Mouse (Mus musculus) MEL (cell line): ENCODE results near the gene Rae1. TPM values are rescaled to one million over a fixed set of nuclear protein-coding genes. Genes with fewer than 3 reads are reported as not detected.

Experiments
- DNase-seq: peaks from one replicate; pipeline ENCODE4 v3.0.0; 2011; ENCODE audit warnings: low read depth, low spot score
- H3K27ac ChIP-seq: 2 replicates; pipeline ENCODE4 v1.5.1; 2012; ENCODE audit warnings: low read depth, mild to moderate bottlenecking, control low read depth, low read length, moderate library complexity; ENCODE audit not compliant: control insufficient read depth
- H3K27me3 ChIP-seq, 2 experiments: fragments of 150-350 bp in 1 of 2; sonication (generic) in 1 of 2; 2 replicates each; pipeline ENCODE4 v1.6.1; 2012; ENCODE audit warnings: low read length in 2 of 2, mild to moderate bottlenecking in 2 of 2, improper control_type of control experiment in 1 of 2, moderate library complexity in 1 of 2; ENCODE audit not compliant: insufficient read depth in 2 of 2, control insufficient read depth in 1 of 2
- H3K36me3 ChIP-seq, 2 experiments: 2 replicates each; pipeline ENCODE4 v1.6.1; 2012 to 2014; ENCODE audit warnings: low read length in 2 of 2, improper control_type of control experiment in 1 of 2, inconsistent platforms in 1 of 2, mild to moderate bottlenecking in 1 of 2; ENCODE audit not compliant: insufficient read depth in 2 of 2, control insufficient read depth in 1 of 2
- H3K4me1 ChIP-seq, 2 experiments: fragments of 150-350 bp in 1 of 2; sonication (generic) in 1 of 2; 2 replicates each; pipeline ENCODE4 v1.6.1; 2012; ENCODE audit warnings: low read length in 2 of 2, improper control_type of control experiment in 1 of 2, mild to moderate bottlenecking in 1 of 2; ENCODE audit not compliant: insufficient read depth in 2 of 2, control insufficient read depth in 1 of 2
- H3K4me3 ChIP-seq, 2 experiments: fragments of 150-350 bp in 1 of 2; sonication (generic) in 1 of 2; 2 replicates each; pipeline ENCODE4 v1.5.1; 2012; ENCODE audit warnings: low read depth in 2 of 2, low read length in 2 of 2, mild to moderate bottlenecking in 2 of 2, moderate library complexity in 2 of 2, control low read depth in 1 of 2, improper control_type of control experiment in 1 of 2; ENCODE audit not compliant: control insufficient read depth in 1 of 2, insufficient read depth in 1 of 2
- H3K79me2 ChIP-seq: 2 replicates; pipeline ENCODE4 v1.6.1; 2012; ENCODE audit warnings: mild to moderate bottlenecking, low read length, moderate library complexity; ENCODE audit not compliant: control insufficient read depth, poor library complexity, insufficient read depth
- H3K9ac ChIP-seq: 2 replicates; pipeline ENCODE4 v1.6.1; 2012; ENCODE audit warnings: low read depth, mild to moderate bottlenecking, control low read depth, low read length, moderate library complexity; ENCODE audit not compliant: control insufficient read depth, poor library complexity, severe bottlenecking
- H3K9me3 ChIP-seq: fragments of 150-350 bp; sonication (generic); replicated peaks from 2 replicates; pipeline ENCODE4 v1.6.1; 2012; ENCODE audit warnings: mild to moderate bottlenecking, low read length, improper control_type of control experiment, moderate library complexity; ENCODE audit not compliant: insufficient read depth
- CHD1 ChIP-seq: IDR thresholded peaks from 2 replicates; pipeline ENCODE4 v1.6.1; 2012; ENCODE audit warnings: low read depth, mild to moderate bottlenecking, inconsistent platforms, low read length, improper control_type of control experiment
- CTCF ChIP-seq, 3 experiments: IDR thresholded peaks in 2 of 3; conservative IDR thresholded peaks in 1 of 3; 2 replicates each; pipeline ENCODE4 v1.5.1; 2011 to 2012; ENCODE audit warnings: low read length in 3 of 3, low read depth in 2 of 3, mild to moderate bottlenecking in 2 of 3, improper control_type of control experiment in 1 of 3, inconsistent platforms in 1 of 3, mixed read lengths in 1 of 3, moderate library complexity in 1 of 3; ENCODE audit not compliant: control insufficient read depth in 1 of 3, insufficient read depth in 1 of 3, poor library complexity in 1 of 3, severe bottlenecking in 1 of 3
- ELF1 ChIP-seq: IDR thresholded peaks from 2 replicates; pipeline ENCODE4 v1.6.1; 2014; ENCODE audit warnings: low read depth, mild to moderate bottlenecking, inconsistent platforms, low read length, improper control_type of control experiment, moderate library complexity
- ETS1 ChIP-seq: IDR thresholded peaks from 2 replicates; pipeline ENCODE4 v1.6.1; 2012; ENCODE audit warnings: low read depth, mild to moderate bottlenecking, inconsistent platforms, low read length, improper control_type of control experiment, moderate library complexity
- HCFC1 ChIP-seq: IDR thresholded peaks from 2 replicates; pipeline ENCODE4 v1.6.1; 2012; ENCODE audit warnings: low read depth, mild to moderate bottlenecking, inconsistent platforms, low read length, improper control_type of control experiment, moderate library complexity
- JUND ChIP-seq: IDR thresholded peaks from 2 replicates; pipeline ENCODE4 v1.6.1; 2011; ENCODE audit warnings: low read depth, mild to moderate bottlenecking, improper control_type of control experiment, low read length
- KAT2A ChIP-seq: conservative IDR thresholded peaks from 2 replicates; pipeline ENCODE4 v1.6.1; 2012; ENCODE audit warnings: low read depth, low read length, improper control_type of control experiment, inconsistent platforms
- MXI1 ChIP-seq: IDR thresholded peaks from 2 replicates; pipeline ENCODE4 v1.6.1; 2011; ENCODE audit warnings: mild to moderate bottlenecking, low read depth, low read length, improper control_type of control experiment
- MYB ChIP-seq: IDR thresholded peaks from 2 replicates; pipeline ENCODE4 v1.6.1; 2011; ENCODE audit warnings: mild to moderate bottlenecking, low read depth, low read length, improper control_type of control experiment
- MYC ChIP-seq: IDR thresholded peaks from 2 replicates; pipeline ENCODE4 v1.6.1; 2011; ENCODE audit warnings: low read depth, mild to moderate bottlenecking, low read length, improper control_type of control experiment, moderate library complexity
- NELFE ChIP-seq: IDR thresholded peaks from 2 replicates; pipeline ENCODE4 v1.6.1; 2011; ENCODE audit warnings: low read depth, low read length, improper control_type of control experiment
- NRF1 ChIP-seq: IDR thresholded peaks from 2 replicates; pipeline ENCODE4 v1.6.1; 2014; ENCODE audit warnings: low read depth, mild to moderate bottlenecking, inconsistent platforms, low read length, improper control_type of control experiment, moderate library complexity; ENCODE audit not compliant: poor library complexity, insufficient read depth, severe bottlenecking
- POLR2A ChIP-seq, 2 experiments: IDR thresholded peaks; 2 replicates each; pipeline ENCODE4 v1.6.1; 2011 to 2012; ENCODE audit warnings: low read length in 2 of 2, mild to moderate bottlenecking in 2 of 2, control low read depth in 1 of 2, improper control_type of control experiment in 1 of 2, low read depth in 1 of 2, moderate library complexity in 1 of 2; ENCODE audit not compliant: control insufficient read depth in 1 of 2, insufficient read depth in 1 of 2, poor library complexity in 1 of 2
- RAD21 ChIP-seq: IDR thresholded peaks from 2 replicates; pipeline ENCODE4 v1.6.1; 2011; ENCODE audit warnings: mild to moderate bottlenecking, low read depth, low read length, improper control_type of control experiment
- SIN3A ChIP-seq: IDR thresholded peaks from 2 replicates; pipeline ENCODE4 v1.6.1; 2012; ENCODE audit warnings: low read length, improper control_type of control experiment, inconsistent platforms
- SMC3 ChIP-seq: IDR thresholded peaks from 2 replicates; pipeline ENCODE4 v1.6.1; 2011; ENCODE audit warnings: low read depth, low read length, improper control_type of control experiment
- TBP ChIP-seq: IDR thresholded peaks from 2 replicates; pipeline ENCODE4 v1.8.0; 2011; ENCODE audit warnings: low read depth, low read length, improper control_type of control experiment
- TCF12 ChIP-seq: IDR thresholded peaks from 2 replicates; pipeline ENCODE4 v1.6.1; 2014; ENCODE audit warnings: low read depth, mild to moderate bottlenecking, inconsistent platforms, low read length, improper control_type of control experiment, moderate library complexity
- ZC3H11A ChIP-seq: IDR thresholded peaks from 2 replicates; pipeline ENCODE4 v1.6.1; 2012; ENCODE audit warnings: low read depth, mild to moderate bottlenecking, inconsistent platforms, low read length, improper control_type of control experiment
- polyA plus RNA-seq, 2 experiments: library from polyadenylated mRNA; stranded (reverse) in 1 of 2; unstranded in 1 of 2; fragments of >175 nt in 1 of 2; fragments of >200 nt in 1 of 2; gene quantifications; 2 replicates each; pipeline versions ENCODE4 v1.2.1 to v1.2.4; 2012; ENCODE audit warnings: low replicate concordance in 2 of 2, low read depth in 1 of 2; ENCODE audit not compliant: insufficient read length in 2 of 2, insufficient read depth in 1 of 2, missing spikeins in 1 of 2
- total RNA-seq: library from RNA; depleted of rRNA; stranded (reverse); fragments of 300-350 nt; gene quantifications from 2 replicates; pipeline ENCODE4 v1.2.3, GENCODE M21; 2012; rRNA removed

Gene Rae1
- total RNA-seq (139 and 156 TPM in 2 replicates), polyA plus RNA-seq (100 to 1,000 TPM in 1 of 2 experiments, not detected in 1; 172 TPM)

DNA sequence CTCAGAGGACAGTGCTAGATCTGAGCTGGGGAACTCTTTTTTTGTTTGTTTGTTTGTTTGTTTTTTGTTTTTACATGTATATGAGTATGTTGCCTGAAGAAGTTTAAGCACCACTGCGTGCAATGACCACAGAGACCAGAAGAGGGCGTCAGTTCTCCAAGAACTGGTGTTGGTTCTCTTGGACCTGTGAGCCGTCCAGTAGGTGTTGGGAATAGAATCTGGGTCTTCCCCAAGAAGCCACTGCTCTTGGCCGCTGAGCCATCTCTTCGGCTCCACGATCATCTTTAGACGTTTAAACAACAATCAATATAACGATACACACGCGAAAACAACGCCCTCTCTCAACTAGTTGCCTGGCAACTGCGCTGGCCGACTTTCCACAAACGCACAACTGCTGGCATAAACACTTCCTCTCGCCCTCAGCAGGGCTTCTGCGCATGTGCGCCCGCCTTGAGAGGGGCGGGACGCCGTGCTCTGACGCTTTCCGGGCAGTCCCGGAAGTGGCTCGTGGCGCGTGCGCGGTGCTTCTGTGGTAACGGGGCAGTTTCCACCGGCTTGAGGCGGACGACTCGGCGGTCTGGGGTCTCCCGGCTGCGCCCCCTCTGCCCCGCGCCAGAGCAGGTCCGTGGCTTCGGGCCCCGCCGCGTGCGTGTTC, at the start of gene Rae1:
TSS of gene Rae1 (plus strand) at position 488 of the 655 bp plus-strand sequence.
- Histone ChIP-seq H3K36me3 (peaks cover 0 to 2% of the 10 kb centered on the region in 2 experiments; a peak in 1 of 4 replicates), H3K27me3 (no peaks in the 10 kb centered on the region; a peak in 1 of 4 replicates), H3K9ac (peak within 1 kb of the TSS; percentile 84), H3K79me2 (peaks cover 27% of the 10 kb centered on the region), H3K27ac (peak within 1 kb of the TSS; percentile 39), H3K4me1 (peaks cover 0 to 8% of the 10 kb centered on the region in 2 experiments; a peak in 2 of 4 replicates), H3K9me3 (no peaks in the 10 kb centered on the region), H3K4me3 (peak within 1 kb of the TSS; percentile 42 to 99)
- DNase-seq, result peak; percentile 98
- TF ChIP-seq JUND (no peak), MYC (peak; percentile 65; the same call in 1 of the 2 replicates), SIN3A (peak; percentile 95), SMC3 (peak; percentile 93), HCFC1 (peak; percentile 97), ELF1 (peak; percentile 98), MYB (no peak), TCF12 (0 out of 2 replicates have a peak, but pooled peaks have one; percentile 17), ZC3H11A (peak; percentile 91), ETS1 (no peak), POLR2A (IDR thresholded peaks at IDR 0.05; ENCODE audit: control insufficient read depth in 1 of 2, insufficient read depth in 1 of 2, low read depth in 1 of 2, low read length in 2 of 2, poor library complexity in 1 of 2) (peak; percentile 68 to 83; a peak in 2 of 4 replicates), MXI1 (peak; percentile 90; the same call in 1 of the 2 replicates), RAD21 (peak; percentile 89), NRF1 (peak; percentile 95), TBP (peak; percentile 68; the same call in 1 of the 2 replicates), CTCF (IDR thresholded peaks at IDR 0.05 in 2 of 3, conservative IDR thresholded peaks at IDR 0.05 in 1 of 3; ENCODE audit: control insufficient read depth in 1 of 3, insufficient read depth in 1 of 3, low read depth in 2 of 3, low read length in 3 of 3, poor library complexity in 1 of 3, severe bottlenecking in 1 of 3) (peak; percentile 75 to 96 (median 84)), KAT2A (no peak; the same call in 1 of the 2 replicates), NELFE (peak; percentile 81), CHD1 (no peak)

DNA sequence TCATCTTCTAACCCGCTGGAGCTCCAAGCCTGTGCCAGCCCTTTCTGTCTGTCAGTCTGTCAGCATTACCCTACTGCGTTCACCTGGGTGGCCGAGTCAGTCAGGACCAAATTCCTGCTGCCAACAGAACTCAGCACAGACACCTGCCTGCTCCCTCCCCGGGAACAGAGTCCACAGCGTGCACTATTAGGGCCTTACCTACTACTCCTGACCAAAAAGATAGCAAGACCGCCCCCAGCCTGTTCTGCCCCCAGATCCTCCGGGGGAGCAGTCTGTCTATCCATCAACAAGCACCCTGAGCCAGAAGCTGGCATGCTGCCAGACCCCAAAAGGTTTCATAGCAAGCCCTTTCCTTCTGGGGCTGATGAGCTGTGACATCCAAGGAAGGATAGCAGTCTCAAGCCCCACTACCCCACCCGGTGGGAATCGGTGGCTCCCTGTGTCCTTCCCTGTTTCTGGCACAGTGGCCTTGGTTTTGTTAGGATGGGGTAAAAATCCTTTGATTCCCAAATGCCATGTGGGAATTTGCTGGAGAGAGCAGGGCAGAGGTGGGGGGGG, 49.7 kb upstream of the Rae1 start:
- DNase-seq, result no peak
- no peaks in the 10 kb centered on the region for H3K79me2 ChIP-seq
- no peak overlapping the region for H3K4me3 ChIP-seq
- H3K27me3 ChIP-seq, result no peaks in the 10 kb centered on the region
- H3K36me3 ChIP-seq, result no peaks in the 10 kb centered on the region
- no peak overlapping the region for H3K9ac ChIP-seq
- TF ChIP-seq JUND (no peak), MXI1 (no peak), TCF12 (no peak), NELFE (no peak), NRF1 (no peak)
- no peaks in the 10 kb centered on the region for H3K9me3 ChIP-seq
- H3K27ac ChIP-seq, result no peak overlapping the region
- H3K4me1 ChIP-seq, result no peaks in the 10 kb centered on the region
